In the genomic region with DNA sequence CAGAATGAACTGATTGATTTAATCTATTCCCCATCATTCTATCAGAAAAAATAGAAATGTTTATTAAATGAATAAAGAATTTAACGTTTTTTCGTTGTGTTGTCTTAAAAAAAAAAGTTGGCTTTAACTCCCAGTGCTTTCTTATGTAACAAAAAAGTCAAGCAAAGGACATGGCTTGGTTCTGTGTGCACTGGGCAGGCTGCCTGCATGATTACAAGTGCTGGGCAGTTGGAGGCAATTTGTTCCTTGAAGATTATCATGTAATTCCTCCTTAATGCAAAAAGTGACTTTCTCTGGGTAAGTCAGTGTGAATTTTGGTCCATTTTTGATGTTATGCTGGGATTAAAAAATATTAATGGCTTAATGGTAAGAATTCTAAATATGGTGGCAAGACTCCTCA, we compare ENCODE assay signal across 14 mouse cellular contexts. TPM values are rescaled to one million over a fixed set of nuclear protein-coding genes. Genes with fewer than 3 reads are reported as not detected.
DNase-seq lines count a peak whose midpoint lies in the region; TF ChIP-seq lines count a peak whose summit lies in the region.
"Had no signal": no experiment of that assay in that cellular context is flagged by ENCODE, and none has a peak within 500 bp of the region (broad histone marks: within the 10 kb centered on the region; RNA-seq: fewer than 3 reads in every experiment).

No protein-coding gene starts in this region.

- peak overlapping the region; percentile 68 for H3K27ac ChIP-seq in gastrocnemius, adult 2 months
- H3K27ac ChIP-seq: heart, embryonic 13.5 days; hindbrain, embryonic 14.5 days; kidney, postnatal 0 days; limb, embryonic 13.5 days had no signal

- H3K4me3 ChIP-seq in gastrocnemius, adult 2 months = no peak overlapping the region
- H3K4me3 ChIP-seq: heart, embryonic 13.5 days; limb, embryonic 13.5 days had no signal

- intact Hi-C loops in gastrocnemius, adult 2 months (cut with DNase I) = no loop called here

- TF ChIP-seq CTCF in gastrocnemius, adult 2 months (IDR thresholded peaks at IDR 0.05) = no peak

- DNase-seq in adrenal gland, postnatal 10 days = peak; percentile 45
- no peak for DNase-seq in adrenal gland, adult 8-10 months
- DNase-seq in kidney, adult 9 months = peak; percentile 80
- no peak for DNase-seq in kidney, postnatal 14 days
- peak; percentile 63 for DNase-seq in gastrocnemius, adult 2 months
- peak; percentile 43 to 71 for DNase-seq in kidney, postnatal 36 days
- no peak for DNase-seq in embryo, embryonic 11 days
- DNase-seq in urinary bladder, postnatal 10 days (ENCODE audit: low spot score) = no peak
- DNase-seq: cerebellum, postnatal 25 days; thymus, adult 2 months had no signal

RNA-seq across cellular contexts. Expression of gene Sptbn1, which starts 15.7 kb away (rescaled TPM):
- total RNA-seq in adrenal gland, postnatal 10 days (2021) = 100 to 1,000 TPM; 262 to 303 TPM
- 100 to 1,000 TPM; 290 to 336 (median 317) TPM for total RNA-seq in adrenal gland, adult 8-10 months (2022)
- total RNA-seq in gastrocnemius, adult 2 months (2021) = 100 to 1,000 TPM; 112 to 141 TPM

Comparison
In these comparisons a context has a peak if more than half of its experiments do, and no peak if none do; other contexts are left out.
1. DNase-seq: peak in adrenal gland, postnatal 10 days (single experiment), kidney, adult 9 months (single experiment), gastrocnemius, adult 2 months (single experiment) and kidney, postnatal 36 days (2 of 2); none in adrenal gland, adult 8-10 months (single experiment), kidney, postnatal 14 days (single experiment), embryo, embryonic 11 days (single experiment) and urinary bladder, postnatal 10 days (single experiment).